Mouse (Mus musculus) heart, adult 18-20 months (tissue): ENCODE data around the gene Nt5c2. TPM values are rescaled to one million over a fixed set of nuclear protein-coding genes. Genes with fewer than 3 reads are reported as not detected.
A peak's percentile ranks its signal among the peaks of the same experiment; 100 is the strongest.
"Not testable (repeated sequence)": the region's sequence is repeated elsewhere in the genome, so short reads cannot be mapped to it uniquely, and the experiment has no call there.

Experiments used
- DNase-seq, 2 experiments: peaks; one replicate each; pipeline ENCODE4 v3.0.0; 2021 to 2022; ENCODE audit warnings: mixed read lengths in 1 of 2
- total RNA-seq, 2 experiments: library from RNA; stranded (reverse); gene quantifications; 2 replicates each; pipeline ENCODE4 v1.2.3; 2021

The Nt5c2 gene
- total RNA-seq, 2 experiments from 2014 or later, result 63.6 to 64.0 TPM

GRCm38 (mm10) chr19:47016487-47016886 is 1.5 kb upstream of the Nt5c2 start:
- DNase-seq, result peak; percentile 56 to 87

GRCm38 (mm10) chr19:47015965-47016364 is 1.0 kb upstream of the Nt5c2 start:
- DNase-seq, result no peak

GRCm38 (mm10) chr19:47015396-47015795 is 443 bp upstream of the Nt5c2 start:
- no peak for DNase-seq

- DNase-seq, result no peak
These were observed 850 bp downstream of the Nt5c2 start for GRCm38 (mm10) chr19:47014159-47014446.

- DNase-seq, result no peak
These were observed 1.4 kb downstream of the Nt5c2 start for GRCm38 (mm10) chr19:47013340-47014158.

GRCm38 (mm10) chr19:47012521-47013130 is 2.3 kb downstream of the Nt5c2 start:
- no peak for DNase-seq

GRCm38 (mm10) chr19:47009943-47010342 is 5.0 kb downstream of the Nt5c2 start:
- DNase-seq, result no peak

GRCm38 (mm10) chr19:47009420-47009819 is 5.5 kb downstream of the Nt5c2 start:
- DNase-seq, result no peak

- peak in 1 of 2 experiments; percentile 74 for DNase-seq
These were observed 8.6 kb downstream of the Nt5c2 start for GRCm38 (mm10) chr19:47006321-47006720.

GRCm38 (mm10) chr19:47005873-47006272 is 9.1 kb downstream of the Nt5c2 start:
- no peak for DNase-seq

- no peak for DNase-seq
These were observed 11.0 kb downstream of the Nt5c2 start for GRCm38 (mm10) chr19:47003742-47004511.

- DNase-seq, result not testable (repeated sequence)
These were observed 14.6 kb downstream of the Nt5c2 start for GRCm38 (mm10) chr19:47000357-47000756.

- DNase-seq, result no peak
These were observed 15.2 kb downstream of the Nt5c2 start for GRCm38 (mm10) chr19:46999753-47000152.

- no peak for DNase-seq
These were observed 16.0 kb downstream of the Nt5c2 start for GRCm38 (mm10) chr19:46998953-46999352.

GRCm38 (mm10) chr19:46998168-46998870 is 16.6 kb downstream of the Nt5c2 start:
- no peak for DNase-seq

- no peak for DNase-seq
These were observed 18.9 kb downstream of the Nt5c2 start for GRCm38 (mm10) chr19:46996095-46996494.

- DNase-seq, result not testable (repeated sequence)
These were observed 22.6 kb downstream of the Nt5c2 start for GRCm38 (mm10) chr19:46992329-46992728.

- DNase-seq, result peak; percentile 80 to 95
These were observed 23.8 kb downstream of the Nt5c2 start for GRCm38 (mm10) chr19:46991145-46991544.

GRCm38 (mm10) chr19:46990625-46991024 is 24.3 kb downstream of the Nt5c2 start:
- not testable (repeated sequence) for DNase-seq

- DNase-seq, result no peak
These were observed 24.8 kb downstream of the Nt5c2 start for GRCm38 (mm10) chr19:46990153-46990518.

GRCm38 (mm10) chr19:46989479-46990152 is 25.3 kb downstream of the Nt5c2 start:
- DNase-seq, result no peak
